Comparison of ENCODE assay signal across 18 mouse cellular contexts in genomic region chr3:61466641-61467040, GRCm38 (mm10).
A peak's percentile ranks its signal among the peaks of the same experiment; 100 is the strongest.
DNase-seq lines count a peak whose midpoint lies in the region; ATAC-seq and TF ChIP-seq lines count a peak whose summit lies in the region.
"Had no signal": no experiment of that assay in that cellular context is flagged by ENCODE, and none has a peak within 500 bp of the region (broad histone marks: within the 10 kb centered on the region; RNA-seq: fewer than 3 reads in every experiment).

No protein-coding gene starts in this region.

- no peak for ATAC-seq in embryonic facial prominence, embryonic 14.5 days (ENCODE audit: low read depth)

- no peaks in the 10 kb centered on the region for H3K27me3 ChIP-seq in embryonic facial prominence, embryonic 14.5 days (replicated peaks; ENCODE audit: control insufficient read depth, insufficient read depth, low read length)
- no peaks in the 10 kb centered on the region for H3K27me3 ChIP-seq in embryonic facial prominence, embryonic 10.5 days (replicated peaks; ENCODE audit: low read depth, poor library complexity, severe bottlenecking)
- H3K27me3 ChIP-seq in myocyte (ENCODE audit: control insufficient read depth, insufficient read depth, insufficient read length), result no peaks in the 10 kb centered on the region
- H3K27me3 ChIP-seq: CH12.LX; embryonic facial prominence, embryonic 12.5 days; forebrain, embryonic 12.5 days; heart, embryonic 13.5 days had no signal

- H3K9me3 ChIP-seq in embryonic facial prominence, embryonic 14.5 days (ENCODE audit: control insufficient read depth, low read length), result no peaks in the 10 kb centered on the region
- no peaks in the 10 kb centered on the region for H3K9me3 ChIP-seq in embryonic facial prominence, embryonic 10.5 days
- H3K9me3 ChIP-seq: embryonic facial prominence, embryonic 12.5 days; forebrain, embryonic 12.5 days; heart, embryonic 13.5 days had no signal

- H3ac ChIP-seq in myocyte (ENCODE audit: control insufficient read depth, insufficient read length), result no peak overlapping the region

- DNase-seq in adrenal gland, adult (ENCODE audit: inconsistent age in 2 of 2, low spot score in 1 of 2), result peak; percentile 14 to 45
- no peak for DNase-seq in adrenal gland, postnatal 4 days (ENCODE audit: low spot score in 2 of 2)
- peak; percentile 4 for DNase-seq in embryonic facial prominence, embryonic 14.5 days (ENCODE audit: low spot score)
- no peak for DNase-seq in embryonic facial prominence, embryonic 10.5 days (ENCODE audit: low spot score)
- DNase-seq in NIH3T3 (ENCODE audit: low read depth), result peak; percentile 41
- DNase-seq in heart, adult 11 months, result no peak
- DNase-seq: cerebellum, adult 11 months; cerebellum, adult 8-10 months; gastrocnemius, adult 2 months; gastrocnemius, postnatal 25 days; heart, postnatal 36 days; kidney, adult 8-10 months had no signal

- H3K4me3 ChIP-seq in embryonic facial prominence, embryonic 14.5 days (ENCODE audit: low read depth, low read length), result no peak overlapping the region
- H3K4me3 ChIP-seq in embryonic facial prominence, embryonic 10.5 days, result no peak overlapping the region
- no peak overlapping the region for H3K4me3 ChIP-seq in myocyte
- H3K4me3 ChIP-seq: embryonic facial prominence, embryonic 12.5 days; forebrain, embryonic 12.5 days; gastrocnemius, adult 2 months; heart, embryonic 13.5 days had no signal

- H3K4me2 ChIP-seq in embryonic facial prominence, embryonic 14.5 days (ENCODE audit: low read depth, low read length), result no peak overlapping the region
- peak overlapping the region; percentile 18 for H3K4me2 ChIP-seq in myocyte (ENCODE audit: low read depth)
- H3K4me2 ChIP-seq: embryonic facial prominence, embryonic 12.5 days; forebrain, embryonic 12.5 days; heart, embryonic 13.5 days had no signal

- H3K79me2 ChIP-seq in myocyte (ENCODE audit: control insufficient read depth, insufficient read depth), result no peaks in the 10 kb centered on the region

- H3K27ac ChIP-seq in embryonic facial prominence, embryonic 14.5 days (replicated peaks; ENCODE audit: low read depth, low read length), result no peak overlapping the region
- no peak overlapping the region for H3K27ac ChIP-seq in embryonic facial prominence, embryonic 10.5 days (replicated peaks)
- H3K27ac ChIP-seq: embryonic facial prominence, embryonic 12.5 days; forebrain, embryonic 12.5 days; gastrocnemius, adult 2 months; heart, embryonic 13.5 days; hindbrain, postnatal 0 days had no signal

- 58% methylated on average over 2 of the region's 2 CpGs for WGBS in embryonic facial prominence, embryonic 14.5 days
- WGBS in embryonic facial prominence, embryonic 10.5 days, result 83% methylated on average over 2 of the region's 2 CpGs

- no peak overlapping the region for H3K9ac ChIP-seq in embryonic facial prominence, embryonic 14.5 days (ENCODE audit: low read depth, low read length)
- H3K9ac ChIP-seq: embryonic facial prominence, embryonic 12.5 days; forebrain, embryonic 12.5 days; heart, embryonic 13.5 days had no signal

- no peaks in the 10 kb centered on the region for H3K4me1 ChIP-seq in embryonic facial prominence, embryonic 14.5 days (ENCODE audit: control insufficient read depth, insufficient read depth, low read length)
- no peaks in the 10 kb centered on the region for H3K4me1 ChIP-seq in embryonic facial prominence, embryonic 10.5 days
- H3K4me1 ChIP-seq: embryonic facial prominence, embryonic 12.5 days; forebrain, embryonic 12.5 days; heart, embryonic 13.5 days had no signal

- no peak for TF ChIP-seq POLR2A in myocyte (IDR thresholded peaks at IDR 0.05; ENCODE audit: insufficient read length, low read depth)

- H3K36me3 ChIP-seq in embryonic facial prominence, embryonic 14.5 days (ENCODE audit: control insufficient read depth, insufficient read depth, low read length), result no peaks in the 10 kb centered on the region
- H3K36me3 ChIP-seq in embryonic facial prominence, embryonic 10.5 days (replicated peaks), result no peaks in the 10 kb centered on the region
- no peaks in the 10 kb centered on the region for H3K36me3 ChIP-seq in myocyte (ENCODE audit: control insufficient read depth, insufficient read depth)
- H3K36me3 ChIP-seq: embryonic facial prominence, embryonic 12.5 days; forebrain, embryonic 12.5 days; heart, embryonic 13.5 days had no signal

TF ChIP-seq in myocyte, 11 proteins besides CTCF, POLR2A, EP300 and RAD21:
- TF ChIP-seq E2F4 (IDR thresholded peaks at IDR 0.05; ENCODE audit: insufficient read depth) (no peak), MYOG (IDR thresholded peaks at IDR 0.05; ENCODE audit: control insufficient read depth in 1 of 3, insufficient read depth in 1 of 3, insufficient read length in 2 of 3, low read depth in 2 of 3) (no peak), TCF12 (IDR thresholded peaks at IDR 0.05; ENCODE audit: insufficient read depth, poor library complexity, severe bottlenecking) (no peak), TCF3 (IDR thresholded peaks at IDR 0.05; ENCODE audit: insufficient read length, low read depth) (no peak), CEBPB (IDR thresholded peaks at IDR 0.05; ENCODE audit: insufficient read depth, poor library complexity, severe bottlenecking) (no peak), USF1 (IDR thresholded peaks at IDR 0.05; ENCODE audit: low read depth) (no peak), SRF (IDR thresholded peaks at IDR 0.05; ENCODE audit: control insufficient read depth, insufficient read length, low read depth) (no peak), MAX (IDR thresholded peaks at IDR 0.05; ENCODE audit: low read depth) (no peak), POLR2AphosphoS2 (IDR thresholded peaks at IDR 0.05; ENCODE audit: insufficient read length, low read depth) (no peak), REST (IDR thresholded peaks at IDR 0.05; ENCODE audit: insufficient read depth, insufficient read length) (no peak), MYOD1 (IDR thresholded peaks at IDR 0.05; ENCODE audit: control insufficient read depth in 1 of 3, insufficient read length in 2 of 3, low read depth in 2 of 3) (no peak)

Comparison
In these comparisons a context has a peak if more than half of its experiments do, and no peak if none do; other contexts are left out.
1. DNase-seq: peak in adrenal gland, adult (2 of 2), embryonic facial prominence, embryonic 14.5 days (single experiment) and NIH3T3 (single experiment); none in adrenal gland, postnatal 4 days (0 of 2), embryonic facial prominence, embryonic 10.5 days (single experiment) and heart, adult 11 months (single experiment).